Mouse (Mus musculus): ENCODE results near the gene Sbp.
"Not testable (repeated sequence)": the region's sequence is repeated elsewhere in the genome, so short reads cannot be mapped to it uniquely, and the experiment has no call there.

Gene Sbp

GRCm38 (mm10) chr17:23941372-23941771 is at the start of gene Sbp:
Gene Sbp (plus strand): TSS chr17:23941672.
- in situ Hi-C loops (cut with MboI): no loop called here

GRCm38 (mm10) chr17:23917158-23917557 is 24.3 kb upstream of the Sbp start, which contains the start of gene Dcpp3:
Gene Dcpp3 (plus strand): TSS chr17:23917458.
- in situ Hi-C loops (cut with MboI): not testable (repeated sequence)

- in situ Hi-C loops (cut with MboI): no loop called here
These were observed 16.9 kb upstream of the Sbp start for GRCm38 (mm10) chr17:23924531-23925007.

GRCm38 (mm10) chr17:23925090-23925493 is 16.4 kb upstream of the Sbp start:
- in situ Hi-C loops (cut with MboI): no loop called here

- in situ Hi-C loops (cut with MboI): no loop called here
These were observed 10.3 kb upstream of the Sbp start for GRCm38 (mm10) chr17:23931157-23931556.

- in situ Hi-C loops (cut with MboI): not testable (repeated sequence)
These were observed 6.0 kb downstream of the Sbp start for GRCm38 (mm10) chr17:23947486-23947885.

GRCm38 (mm10) chr17:23949068-23949467 is 7.6 kb downstream of the Sbp start:
- in situ Hi-C loops (cut with MboI): no loop called here

- in situ Hi-C loops (cut with MboI): loop anchor here (10.0 kb wide), 1 partner anchor 176 kb away; the partner anchor contains the start of gene Flywch1
These were observed 9.4 kb downstream of the Sbp start for GRCm38 (mm10) chr17:23950828-23951227.

GRCm38 (mm10) chr17:23955174-23955573 is 13.7 kb downstream of the Sbp start, which contains the start of gene Sbpl:
Gene Sbpl (minus strand): TSS chr17:23955274.
- in situ Hi-C loops (cut with MboI): loop anchor here (10.0 kb wide), 1 partner anchor 180 kb away; the partner anchor contains the start of gene Flywch1

- in situ Hi-C loops (cut with MboI): loop anchor here (10.0 kb wide), 1 partner anchor 105 kb away; no protein-coding TSS in a partner anchor
These were observed 18.7 kb downstream of the Sbp start for GRCm38 (mm10) chr17:23960084-23960738.

GRCm38 (mm10) chr17:23961573-23962122 is 20.2 kb downstream of the Sbp start:
- in situ Hi-C loops (cut with MboI): loop anchor here (10.0 kb wide), 1 partner anchor 107 kb away; no protein-coding TSS in a partner anchor

- in situ Hi-C loops (cut with MboI): loop anchor here (10.0 kb wide), 1 partner anchor 111 kb away; no protein-coding TSS in a partner anchor
These were observed 24.4 kb downstream of the Sbp start for GRCm38 (mm10) chr17:23965805-23966425.

- in situ Hi-C loops (cut with MboI): loop anchor here (10.0 kb wide), 1 partner anchor 112 kb away; no protein-coding TSS in a partner anchor
These were observed 25.4 kb downstream of the Sbp start for GRCm38 (mm10) chr17:23966658-23967401.

GRCm38 (mm10) chr17:23968780-23969179 is 27.3 kb downstream of the Sbp start:
- in situ Hi-C loops (cut with MboI): loop anchor here (10.0 kb wide), 1 partner anchor 114 kb away; no protein-coding TSS in a partner anchor

- in situ Hi-C loops (cut with MboI): loop anchor here (10.0 kb wide), 1 partner anchor 114 kb away; no protein-coding TSS in a partner anchor
These were observed 27.8 kb downstream of the Sbp start for GRCm38 (mm10) chr17:23969231-23969630.

GRCm38 (mm10) chr17:23971315-23971714 is 29.8 kb downstream of the Sbp start:
- in situ Hi-C loops (cut with MboI): no loop called here

- in situ Hi-C loops (cut with MboI): no loop called here
These were observed 35.2 kb downstream of the Sbp start for GRCm38 (mm10) chr17:23976665-23977064.

- in situ Hi-C loops (cut with MboI): no loop called here
These were observed 38.0 kb downstream of the Sbp start for GRCm38 (mm10) chr17:23979471-23979870.

GRCm38 (mm10) chr17:23980297-23980909 is 38.9 kb downstream of the Sbp start, which contains the start of gene Prss30:
Gene Prss30 (minus strand): TSS chr17:23980566.
- in situ Hi-C loops (cut with MboI): no loop called here

- in situ Hi-C loops (cut with MboI): no loop called here
These were observed 41.4 kb downstream of the Sbp start for GRCm38 (mm10) chr17:23982912-23983311.

- in situ Hi-C loops (cut with MboI): no loop called here
These were observed 43.5 kb downstream of the Sbp start for GRCm38 (mm10) chr17:23984989-23985388.
